Comparison of ENCODE assay signal across 14 mouse cellular contexts in the genomic region with DNA sequence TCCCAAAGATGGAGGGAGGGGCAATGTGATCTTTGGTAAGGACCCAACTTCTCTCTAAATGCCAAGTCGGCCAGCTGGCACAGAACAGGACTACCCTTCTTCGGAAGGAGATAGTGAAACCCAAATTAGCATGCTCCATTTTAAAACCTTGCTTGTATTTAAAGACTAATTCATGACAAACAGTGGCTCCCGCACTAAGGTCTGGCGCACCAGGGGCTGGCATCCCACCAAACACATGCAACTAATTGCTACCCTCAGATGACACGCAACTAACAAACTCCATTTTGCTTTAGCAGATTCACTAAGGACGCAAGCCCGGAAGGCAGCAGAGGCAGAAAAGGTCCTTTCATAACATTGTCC.
DNase-seq lines count a peak whose midpoint lies in the region; ATAC-seq lines count a peak whose summit lies in the region.
"Had no signal": no experiment of that assay in that cellular context is flagged by ENCODE, and none has a peak within 500 bp of the region (broad histone marks: within the 10 kb centered on the region; RNA-seq: fewer than 3 reads in every experiment).

No protein-coding gene starts in this region.

- 29% methylated on average over 7 of the region's 7 CpGs for WGBS in forebrain, embryonic 14.5 days

- no peaks in the 10 kb centered on the region for H3K9me3 ChIP-seq in forebrain, embryonic 14.5 days (replicated peaks; ENCODE audit: control insufficient read depth, low read length)
- H3K9me3 ChIP-seq: embryonic facial prominence, embryonic 13.5 days; limb, embryonic 12.5 days had no signal

- H3K4me2 ChIP-seq in forebrain, embryonic 14.5 days (ENCODE audit: low read length): no peak overlapping the region
- H3K4me2 ChIP-seq: embryonic facial prominence, embryonic 13.5 days; limb, embryonic 12.5 days had no signal

- DNase-seq in layer of hippocampus, adult 11-12 months (ENCODE audit: low spot score): peak; percentile 13
- DNase-seq in layer of hippocampus, adult 9-10 months (ENCODE audit: low spot score): no peak
- DNase-seq in forebrain, embryonic 14.5 days (ENCODE audit: low spot score): peak; percentile 77
- peak; percentile 41 to 78 for DNase-seq in layer of hippocampus, postnatal 14 days (ENCODE audit: low spot score in 2 of 2)
- DNase-seq in right cerebral cortex, postnatal 10 days (ENCODE audit: low spot score in 2 of 2): peak; percentile 83 to 86
- no peak for DNase-seq in thymus, postnatal 10 days (ENCODE audit: low spot score in 2 of 2)
- no peak for DNase-seq in retina, embryonic 14.5 days (ENCODE audit: low spot score)
- no peak for DNase-seq in c-Kit-positive CD71-positive TER-119-positive erythroid progenitor cells, embryonic 14.5 days (ENCODE audit: low spot score)
- DNase-seq: cerebellum, adult 8-10 months; kidney, adult 2 months had no signal

- peak; percentile 82 for ATAC-seq in forebrain, embryonic 14.5 days
- ATAC-seq: CD4-positive, CD25-positive, alpha-beta regulatory T cell, adult 4 months; Patski had no signal

- H3K27ac ChIP-seq in forebrain, embryonic 14.5 days (ENCODE audit: low read depth, low read length): no peak overlapping the region
- H3K27ac ChIP-seq: embryonic facial prominence, embryonic 13.5 days; limb, embryonic 12.5 days had no signal

- H3K4me1 ChIP-seq in forebrain, embryonic 14.5 days (ENCODE audit: control insufficient read depth, insufficient read depth, low read length): no peaks in the 10 kb centered on the region

- H3K4me3 ChIP-seq in forebrain, embryonic 14.5 days (ENCODE audit: low read depth, low read length): no peak overlapping the region
- H3K4me3 ChIP-seq: embryonic facial prominence, embryonic 13.5 days; limb, embryonic 12.5 days had no signal

- H3K9ac ChIP-seq in forebrain, embryonic 14.5 days (ENCODE audit: low read length): no peak overlapping the region
- H3K9ac ChIP-seq: embryonic facial prominence, embryonic 13.5 days; limb, embryonic 12.5 days had no signal

- H3K36me3 ChIP-seq in forebrain, embryonic 14.5 days (ENCODE audit: control insufficient read depth, insufficient read depth, low read length): no peaks in the 10 kb centered on the region
- H3K36me3 ChIP-seq: embryonic facial prominence, embryonic 13.5 days; limb, embryonic 12.5 days had no signal

- H3K27me3 ChIP-seq in forebrain, embryonic 14.5 days (replicated peaks; ENCODE audit: control insufficient read depth, insufficient read depth, low read length): no peaks in the 10 kb centered on the region
- H3K27me3 ChIP-seq: embryonic facial prominence, embryonic 13.5 days; limb, embryonic 12.5 days; Patski had no signal

Comparison
In these comparisons a context has a peak if more than half of its experiments do, and no peak if none do; other contexts are left out.
1. DNase-seq: peak in layer of hippocampus, adult 11-12 months (single experiment), forebrain, embryonic 14.5 days (single experiment), layer of hippocampus, postnatal 14 days (2 of 2) and right cerebral cortex, postnatal 10 days (2 of 2); none in layer of hippocampus, adult 9-10 months (single experiment), thymus, postnatal 10 days (0 of 2), retina, embryonic 14.5 days (single experiment) and c-Kit-positive CD71-positive TER-119-positive erythroid progenitor cells, embryonic 14.5 days (single experiment).